Mouse (Mus musculus) thymus, postnatal 10 days (tissue): ENCODE measurements around the gene Arf5.
A peak's percentile ranks its signal among the peaks of the same experiment; 100 is the strongest.

ENCODE experiments used
- DNase-seq, 2 experiments: peaks; one replicate each; pipeline ENCODE4 v3.0.0; 2021; ENCODE audit warnings: low spot score in 2 of 2

Arf5 gene

GRCm38 (mm10) chr6:28423313-28423712 is at the start of gene Arf5:
Gene Arf5, plus strand, starts transcription at chr6:28423560.
- peak; percentile 92 to 97 for DNase-seq

GRCm38 (mm10) chr6:28381983-28382382 is 41.4 kb upstream of the Arf5 start:
- DNase-seq, result no peak

GRCm38 (mm10) chr6:28385169-28385568 is 38.2 kb upstream of the Arf5 start:
- DNase-seq, result no peak

GRCm38 (mm10) chr6:28389038-28389437 is 34.3 kb upstream of the Arf5 start:
- DNase-seq, result no peak

- DNase-seq, result no peak
Measured at GRCm38 (mm10) chr6:28396051-28396852, 27.1 kb upstream of the Arf5 start.

- no peak for DNase-seq
Measured at GRCm38 (mm10) chr6:28396853-28397457, 26.4 kb upstream of the Arf5 start.

GRCm38 (mm10) chr6:28397681-28398203 is 25.6 kb upstream of the Arf5 start, which contains the start of gene Zfp800:
Gene Zfp800, minus strand, starts transcription at chr6:28398005.
- DNase-seq, result peak in 1 of 2 experiments; percentile 22

- DNase-seq, result no peak
Measured at GRCm38 (mm10) chr6:28398726-28399125, 24.6 kb upstream of the Arf5 start.

GRCm38 (mm10) chr6:28399791-28400190 is 23.6 kb upstream of the Arf5 start:
- peak in 1 of 2 experiments; percentile 19 for DNase-seq

- no peak for DNase-seq
Measured at GRCm38 (mm10) chr6:28410053-28410452, 13.3 kb upstream of the Arf5 start.

- no peak for DNase-seq
Measured at GRCm38 (mm10) chr6:28411236-28411635, 12.1 kb upstream of the Arf5 start.

- no peak for DNase-seq
Measured at GRCm38 (mm10) chr6:28416981-28417380, 6.4 kb upstream of the Arf5 start.

GRCm38 (mm10) chr6:28418449-28418848 is 4.9 kb upstream of the Arf5 start:
- no peak for DNase-seq

GRCm38 (mm10) chr6:28419673-28420072 is 3.7 kb upstream of the Arf5 start:
- no peak for DNase-seq

GRCm38 (mm10) chr6:28420361-28420760 is 3.0 kb upstream of the Arf5 start:
- no peak for DNase-seq

- DNase-seq, result peak in 1 of 2 experiments; percentile 16
Measured at GRCm38 (mm10) chr6:28420865-28421264, 2.5 kb upstream of the Arf5 start.

GRCm38 (mm10) chr6:28421469-28422000 is 1.8 kb upstream of the Arf5 start:
- DNase-seq, result peak; percentile 91 to 93

GRCm38 (mm10) chr6:28422651-28423290 is 589 bp upstream of the Arf5 start:
- DNase-seq, result no peak

- peak; percentile 53 to 58 for DNase-seq
Measured at GRCm38 (mm10) chr6:28423767-28424695, 671 bp downstream of the Arf5 start.

- DNase-seq, result no peak
Measured at GRCm38 (mm10) chr6:28425019-28425418, 1.7 kb downstream of the Arf5 start.
